Mouse (Mus musculus): ENCODE measurements around the gene Gm3336.

GRCm38 (mm10) chr8:70760350-70760749, 42.0 kb downstream of the Gm3336 start:
- no peak for TF ChIP-seq POLR2A (IDR thresholded peaks at IDR 0.05; ENCODE audit: borderline replicate concordance, low read depth, low read length)
- TF ChIP-seq CTCF (IDR thresholded peaks at IDR 0.05; ENCODE audit: low read depth, low read length): no peak
